Mouse (Mus musculus): Measurements from ENCODE around the gene Tsc22d2.

GRCm38 (mm10) chr3:58415884-58416725 lies 1.6 kb downstream of the Tsc22d2 start:
- no peak for TF ChIP-seq TAL1 (IDR thresholded peaks at IDR 0.05; ENCODE audit: low read length)
- TF ChIP-seq GATA1 (IDR thresholded peaks at IDR 0.05; ENCODE audit: low read length): no peak

Data from erythroblast, embryonic 14.5 days (primary cell).